ENCODE assay signal across 9 mouse cellular contexts in the genomic region with DNA sequence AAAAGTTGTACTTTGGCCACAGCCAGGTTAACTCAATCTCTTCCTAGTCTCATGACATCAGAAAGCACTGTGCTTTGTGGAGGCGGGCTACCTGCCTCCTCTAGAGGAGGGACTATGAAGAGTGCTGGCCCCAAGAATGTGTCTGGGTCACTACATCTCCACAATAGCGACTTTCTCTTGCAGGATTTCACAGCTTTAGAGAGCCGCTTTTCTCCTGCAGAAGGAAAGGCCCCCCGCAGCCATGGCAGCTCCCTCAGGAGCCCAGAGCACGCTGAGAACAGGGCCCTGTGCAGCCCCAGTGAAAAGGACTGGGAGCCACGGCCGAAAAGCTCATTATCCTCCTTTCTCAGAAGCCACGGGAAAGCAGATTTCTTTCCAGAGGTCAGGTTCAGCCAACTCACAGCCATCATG. TPM values are rescaled to one million over a fixed set of nuclear protein-coding genes. Genes with fewer than 3 reads are reported as not detected.
DNase-seq lines count a peak whose midpoint lies in the region; ATAC-seq and TF ChIP-seq lines count a peak whose summit lies in the region.
"Had no signal": no experiment of that assay in that cellular context is flagged by ENCODE, and none has a peak within 500 bp of the region (broad histone marks: within the 10 kb centered on the region; RNA-seq: fewer than 3 reads in every experiment).

No protein-coding gene starts in this region.

- H3K4me3 ChIP-seq in heart, postnatal 0 days (ENCODE audit: low read depth, low read length): no peak overlapping the region
- no peak overlapping the region for H3K4me3 ChIP-seq in embryonic facial prominence, embryonic 13.5 days
- H3K4me3 ChIP-seq in kidney, adult 2 months (ENCODE audit: insufficient read depth, low read depth, low read length): no peak overlapping the region
- H3K4me3 ChIP-seq in midbrain, embryonic 15.5 days: no peak overlapping the region

- intact Hi-C loops in left cerebral cortex, postnatal 4 days (cut with DNase I): no loop called here

- no peak overlapping the region for H3K4me2 ChIP-seq in heart, postnatal 0 days (ENCODE audit: low read depth, low read length)
- H3K4me2 ChIP-seq in embryonic facial prominence, embryonic 13.5 days: no peak overlapping the region; the same call in 1 of the 2 replicates
- no peak overlapping the region for H3K4me2 ChIP-seq in midbrain, embryonic 15.5 days

- TF ChIP-seq POLR2A in kidney, adult 2 months (IDR thresholded peaks at IDR 0.05; ENCODE audit: low read depth, low read length): no peak

- no peak for ATAC-seq in heart, postnatal 0 days (ENCODE audit: insufficient read depth, low read depth)
- ATAC-seq in embryonic facial prominence, embryonic 13.5 days (ENCODE audit: insufficient number of reproducible peaks, insufficient read depth, low FRiP score, low TSS enrichment, low read depth): no peak
- ATAC-seq in midbrain, embryonic 15.5 days (replicated peaks): no peak
- ATAC-seq: Patski had no signal

- DNase-seq in heart, postnatal 0 days (ENCODE audit: low spot score): no peak
- no peak for DNase-seq in heart, adult 11 months
- DNase-seq in kidney, adult 2 months: peak; percentile 78
- no peak for DNase-seq in left cerebral cortex, postnatal 4 days
- DNase-seq in ovary, postnatal 36 days (ENCODE audit: low spot score): no peak
- no peak for DNase-seq in gastrocnemius, adult 8-10 months (ENCODE audit: low spot score in 2 of 2)

- no peak for TF ChIP-seq CTCF in heart, postnatal 0 days (IDR thresholded peaks at IDR 0.05; ENCODE audit: low read depth)
- TF ChIP-seq CTCF in kidney, adult 2 months (conservative IDR thresholded peaks at IDR 0.05; ENCODE audit: insufficient read depth, insufficient read length, low read depth, low read length): no peak

- no peaks in the 10 kb centered on the region for H3K27me3 ChIP-seq in heart, postnatal 0 days (ENCODE audit: control insufficient read depth, insufficient read depth, low read length)
- no peaks in the 10 kb centered on the region for H3K27me3 ChIP-seq in embryonic facial prominence, embryonic 13.5 days
- H3K27me3 ChIP-seq in kidney, adult 2 months (replicated peaks; ENCODE audit: control insufficient read depth, insufficient read depth, low read length): no peaks in the 10 kb centered on the region
- no peaks in the 10 kb centered on the region for H3K27me3 ChIP-seq in midbrain, embryonic 15.5 days (replicated peaks)
- H3K27me3 ChIP-seq: Patski had no signal

- no peaks in the 10 kb centered on the region for H3K36me3 ChIP-seq in heart, postnatal 0 days (replicated peaks; ENCODE audit: control insufficient read depth, insufficient read depth, low read length)
- H3K36me3 ChIP-seq in embryonic facial prominence, embryonic 13.5 days: peaks cover 10% of the 10 kb centered on the region; the same call in 1 of the 2 replicates
- H3K36me3 ChIP-seq in kidney, adult 2 months (ENCODE audit: control insufficient read depth, insufficient read depth, low read length): no peaks in the 10 kb centered on the region
- no peaks in the 10 kb centered on the region for H3K36me3 ChIP-seq in midbrain, embryonic 15.5 days (replicated peaks)

- 51% methylated on average over 8 of the region's 8 CpGs for WGBS in heart, postnatal 0 days
- WGBS in embryonic facial prominence, embryonic 13.5 days: 44% methylated on average over 8 of the region's 8 CpGs
- WGBS in kidney, adult 2 months: 33% methylated on average over 8 of the region's 8 CpGs
- 9% methylated on average over 8 of the region's 8 CpGs for WGBS in midbrain, embryonic 15.5 days

- no peak for TF ChIP-seq EP300 in heart, postnatal 0 days (IDR thresholded peaks at IDR 0.05; ENCODE audit: low read depth)

- H3K4me1 ChIP-seq in heart, postnatal 0 days (ENCODE audit: control insufficient read depth, insufficient read depth): peaks cover 60% of the 10 kb centered on the region
- peaks cover 77% of the 10 kb centered on the region for H3K4me1 ChIP-seq in embryonic facial prominence, embryonic 13.5 days
- H3K4me1 ChIP-seq in kidney, adult 2 months (ENCODE audit: control insufficient read depth, insufficient read depth, low read length): peaks cover 74% of the 10 kb centered on the region
- peaks cover 66% of the 10 kb centered on the region for H3K4me1 ChIP-seq in midbrain, embryonic 15.5 days

- no peaks in the 10 kb centered on the region for H3K9me3 ChIP-seq in heart, postnatal 0 days (replicated peaks; ENCODE audit: control insufficient read depth, low read length)
- H3K9me3 ChIP-seq in embryonic facial prominence, embryonic 13.5 days: no peaks in the 10 kb centered on the region
- H3K9me3 ChIP-seq in midbrain, embryonic 15.5 days: no peaks in the 10 kb centered on the region

- H3K9ac ChIP-seq in heart, postnatal 0 days (replicated peaks; ENCODE audit: low read depth, low read length): no peak overlapping the region
- no peak overlapping the region for H3K9ac ChIP-seq in embryonic facial prominence, embryonic 13.5 days
- H3K9ac ChIP-seq in midbrain, embryonic 15.5 days: no peak overlapping the region

- H3K27ac ChIP-seq in heart, postnatal 0 days (ENCODE audit: low read depth): peak overlapping the region; percentile 56
- H3K27ac ChIP-seq in embryonic facial prominence, embryonic 13.5 days: peak overlapping the region; percentile 60
- H3K27ac ChIP-seq in kidney, adult 2 months (ENCODE audit: insufficient read depth, low read depth, low read length): peak overlapping the region; percentile 55
- H3K27ac ChIP-seq in midbrain, embryonic 15.5 days: peak overlapping the region; percentile 37; the same call in 1 of the 2 replicates

RNA-seq across cellular contexts. Expression of a gene that starts 5.5 kb away (rescaled TPM):
- total RNA-seq in heart, postnatal 0 days (2014; rRNA removed; ENCODE audit: low replicate concordance): 72.9 and 73.8 TPM in 2 replicates
- 18.5 and 19.4 TPM in 2 replicates for polyA plus RNA-seq in heart, postnatal 0 days (2015; fragmentation: Nextera tagmentation; extraction: Ambion mirVana)
- 40.5 and 42.4 TPM in 2 replicates for polyA plus RNA-seq in embryonic facial prominence, embryonic 13.5 days (2015; fragmentation: Nextera tagmentation; extraction: Ambion mirVana)
- 59.3 and 60.3 TPM in 2 replicates for polyA plus RNA-seq in kidney, adult 2 months (2012; rRNA removed)
- 24.4 and 26.0 TPM in 2 replicates for polyA plus RNA-seq in midbrain, embryonic 15.5 days (2015; fragmentation: Nextera tagmentation; extraction: Ambion mirVana)
- 10 to 100 TPM; 54.5 to 56.8 TPM for total RNA-seq in left cerebral cortex, postnatal 4 days (2021)
- 100 to 1,000 TPM; 137 to 140 (median 139) TPM for total RNA-seq in gastrocnemius, adult 8-10 months (2022)

RNA-seq across cellular contexts. Expression of a gene that starts 13.7 kb away (rescaled TPM):
- 8.2 and 9.5 TPM in 2 replicates for total RNA-seq in heart, postnatal 0 days (2014; rRNA removed; ENCODE audit: low replicate concordance)
- polyA plus RNA-seq in heart, postnatal 0 days (2015; fragmentation: Nextera tagmentation; extraction: Ambion mirVana): 9.0 and 9.1 TPM in 2 replicates
- 23.3 and 24.2 TPM in 2 replicates for polyA plus RNA-seq in embryonic facial prominence, embryonic 13.5 days (2015; fragmentation: Nextera tagmentation; extraction: Ambion mirVana)
- 11.7 and 13.0 TPM in 2 replicates for polyA plus RNA-seq in kidney, adult 2 months (2012; rRNA removed)
- polyA plus RNA-seq in midbrain, embryonic 15.5 days (2015; fragmentation: Nextera tagmentation; extraction: Ambion mirVana): 28.5 and 30.0 TPM in 2 replicates
- 10 to 100 TPM; 30.4 to 31.4 TPM for total RNA-seq in left cerebral cortex, postnatal 4 days (2021)
- total RNA-seq in gastrocnemius, adult 8-10 months (2022): 10 to 100 TPM in 3 of 4 experiments, 1 to 10 TPM in 1; 9.3 to 11.2 (median 10.7) TPM

RNA-seq across cellular contexts. Expression of a gene that starts 45.9 kb away (rescaled TPM):
- total RNA-seq in heart, postnatal 0 days (2014; rRNA removed; ENCODE audit: low replicate concordance): not detected in 2 replicates
- polyA plus RNA-seq in heart, postnatal 0 days (2015; fragmentation: Nextera tagmentation; extraction: Ambion mirVana): 0.04 TPM in 1 of 2 replicates, not detected in the other
- 0.22 and 0.32 TPM in 2 replicates for polyA plus RNA-seq in embryonic facial prominence, embryonic 13.5 days (2015; fragmentation: Nextera tagmentation; extraction: Ambion mirVana)
- 0.03 and 0.26 TPM in 2 replicates for polyA plus RNA-seq in kidney, adult 2 months (2012; rRNA removed)
- 0.27 and 0.87 TPM in 2 replicates for polyA plus RNA-seq in midbrain, embryonic 15.5 days (2015; fragmentation: Nextera tagmentation; extraction: Ambion mirVana)
- total RNA-seq in left cerebral cortex, postnatal 4 days (2021): under 1 TPM in 1 of 2 experiments, not detected in 1; 0.40 TPM
- total RNA-seq in gastrocnemius, adult 8-10 months (2022): not detected
- polyA plus RNA-seq: Patski had no signal

RNA-seq across cellular contexts. Expression of a gene that starts 55.9 kb away (rescaled TPM):
- 30.2 and 47.1 TPM in 2 replicates for total RNA-seq in heart, postnatal 0 days (2014; rRNA removed; ENCODE audit: low replicate concordance)
- polyA plus RNA-seq in heart, postnatal 0 days (2015; fragmentation: Nextera tagmentation; extraction: Ambion mirVana): 31.8 and 33.8 TPM in 2 replicates
- 76.7 and 83.5 TPM in 2 replicates for polyA plus RNA-seq in embryonic facial prominence, embryonic 13.5 days (2015; fragmentation: Nextera tagmentation; extraction: Ambion mirVana)
- 60.3 and 64.9 TPM in 2 replicates for polyA plus RNA-seq in kidney, adult 2 months (2012; rRNA removed)
- polyA plus RNA-seq in midbrain, embryonic 15.5 days (2015; fragmentation: Nextera tagmentation; extraction: Ambion mirVana): 55.9 and 56.0 TPM in 2 replicates
- total RNA-seq in left cerebral cortex, postnatal 4 days (2021): 10 to 100 TPM; 36.6 to 41.4 TPM
- total RNA-seq in gastrocnemius, adult 8-10 months (2022): 10 to 100 TPM; 12.0 to 19.2 (median 13.8) TPM
